Mouse (Mus musculus) fibroblast of lung, adult 2 months (primary cell): ENCODE data around the gene Brd1.

Source experiments
- DNase-seq: peaks from one replicate; pipeline ENCODE4 v3.0.0-alpha.2; 2011; ENCODE audit warnings: low read depth

Brd1 gene

DNA sequence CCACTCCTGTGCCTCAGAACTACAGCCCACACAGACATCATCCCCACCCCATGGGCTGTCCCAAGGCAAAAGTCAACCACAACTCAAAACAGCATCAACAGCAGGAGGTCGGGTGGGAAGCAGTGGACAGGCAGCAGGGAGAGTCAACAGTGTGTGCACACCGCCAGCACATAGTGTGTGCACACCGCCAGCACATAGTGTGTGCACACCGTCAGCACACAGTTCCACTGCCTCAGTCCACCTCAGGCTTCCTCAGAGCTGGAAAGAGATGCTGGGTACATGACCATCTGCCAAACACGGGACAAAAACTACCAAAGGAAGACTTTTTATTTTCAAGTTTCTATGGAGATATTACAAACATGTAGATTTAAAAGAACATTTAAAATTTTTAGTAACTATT, 47.3 kb downstream of the Brd1 start:
- no peak for DNase-seq

DNA sequence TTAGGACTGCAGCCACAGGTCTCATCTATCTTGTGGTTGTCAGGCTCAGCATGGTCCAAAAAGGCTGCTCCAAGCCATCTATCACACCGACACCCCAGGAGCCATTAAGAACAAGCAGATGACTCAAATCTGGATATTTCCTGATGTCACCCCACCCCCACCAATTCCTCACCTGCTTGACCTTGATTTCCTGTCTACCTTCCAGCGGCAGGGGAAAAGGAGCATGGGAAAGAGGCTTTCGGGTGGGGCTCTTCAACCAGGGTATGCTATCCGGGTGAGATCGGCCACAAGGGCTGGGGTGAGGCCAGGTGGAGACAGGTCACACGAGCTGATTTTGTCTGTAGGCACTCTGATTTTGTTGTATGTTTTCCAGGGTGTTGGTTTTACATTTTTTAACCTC, 50.0 kb downstream of the Brd1 start:
- DNase-seq = no peak

DNA sequence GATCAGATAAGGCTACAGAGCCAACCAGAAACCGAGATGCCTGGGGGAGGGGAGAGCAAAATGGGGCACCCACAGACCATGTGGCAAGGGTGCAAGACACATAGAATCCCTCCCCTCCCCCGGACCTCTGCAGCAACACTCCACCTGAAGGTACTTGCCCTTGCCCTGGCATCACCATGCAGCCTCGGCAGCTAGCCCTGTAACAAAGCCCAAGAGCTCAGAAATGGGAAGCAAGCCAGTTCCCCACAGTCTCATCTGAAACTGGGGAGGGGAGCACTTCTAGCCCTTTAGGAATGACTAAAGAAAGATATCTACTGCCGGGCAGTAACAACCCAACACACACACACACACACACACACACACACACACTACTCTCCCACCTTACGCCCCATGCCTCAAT, 53.1 kb downstream of the Brd1 start:
- DNase-seq = no peak

GRCm38 (mm10) chr15:88677568-88677967, 56.5 kb downstream of the Brd1 start:
- DNase-seq = no peak

DNA sequence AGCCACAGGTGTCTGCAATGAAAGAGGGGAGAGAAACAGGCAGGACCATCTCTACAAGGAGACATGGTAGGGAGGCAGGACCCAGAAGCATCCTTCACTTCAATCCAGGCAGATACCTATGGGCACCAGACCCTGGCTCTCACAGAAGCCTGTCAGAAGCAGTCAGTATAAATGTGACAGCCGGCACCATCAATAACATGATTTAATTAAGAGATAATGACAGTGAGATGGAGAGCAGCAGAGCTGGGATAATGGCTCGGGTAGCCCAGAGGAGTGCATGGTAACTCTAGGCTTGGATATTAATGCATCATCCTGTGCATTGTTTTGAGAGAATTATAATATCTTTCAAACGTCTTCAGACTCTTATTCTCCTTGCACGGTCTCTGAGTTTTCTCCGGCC, 58.0 kb downstream of the Brd1 start:
- DNase-seq = no peak

GRCm38 (mm10) chr15:88668693-88669092, 65.3 kb downstream of the Brd1 start:
- no peak for DNase-seq

- no peak for DNase-seq
Observed at GRCm38 (mm10) chr15:88667653-88668052, 66.4 kb downstream of the Brd1 start.

DNA sequence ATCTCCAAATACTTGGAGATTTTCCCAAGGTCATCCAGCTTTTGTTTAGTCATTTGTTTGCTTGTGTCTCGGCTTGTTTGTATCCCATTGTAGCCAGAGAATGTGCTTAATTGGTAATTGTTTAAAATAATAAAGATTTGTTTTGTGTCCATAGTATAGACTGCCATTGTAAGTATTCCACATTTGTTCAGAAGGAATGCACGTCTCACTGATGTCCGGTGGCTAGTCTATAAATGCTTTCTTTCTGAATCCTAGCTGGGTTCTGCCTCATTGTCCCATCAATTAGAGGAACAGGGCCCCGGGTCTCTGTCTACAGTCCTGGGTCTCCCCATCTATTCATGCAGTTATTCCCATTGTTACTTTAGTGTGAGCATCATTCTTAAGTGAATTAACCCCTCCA, 68.2 kb downstream of the Brd1 start:
- no peak for DNase-seq

DNA sequence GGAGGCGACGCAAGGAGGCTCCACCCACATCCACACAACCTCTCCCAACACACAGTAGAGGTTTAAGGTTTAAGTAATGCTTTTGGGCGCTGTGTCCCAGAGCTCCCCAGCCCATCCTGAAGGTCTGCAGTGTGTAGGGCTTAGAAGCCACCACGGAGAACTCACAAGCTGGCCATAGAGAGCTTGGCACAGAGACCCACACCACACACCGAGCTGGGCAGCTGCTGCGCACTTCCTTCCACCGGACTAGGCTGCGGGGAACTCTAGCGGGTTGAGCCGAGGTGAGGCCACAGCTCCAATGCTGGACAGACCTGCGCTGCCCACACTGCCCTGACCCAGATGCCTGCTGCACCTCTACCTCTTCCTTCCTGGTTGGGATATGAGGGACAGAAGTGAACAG, 71.0 kb downstream of the Brd1 start:
- DNase-seq = no peak

DNA sequence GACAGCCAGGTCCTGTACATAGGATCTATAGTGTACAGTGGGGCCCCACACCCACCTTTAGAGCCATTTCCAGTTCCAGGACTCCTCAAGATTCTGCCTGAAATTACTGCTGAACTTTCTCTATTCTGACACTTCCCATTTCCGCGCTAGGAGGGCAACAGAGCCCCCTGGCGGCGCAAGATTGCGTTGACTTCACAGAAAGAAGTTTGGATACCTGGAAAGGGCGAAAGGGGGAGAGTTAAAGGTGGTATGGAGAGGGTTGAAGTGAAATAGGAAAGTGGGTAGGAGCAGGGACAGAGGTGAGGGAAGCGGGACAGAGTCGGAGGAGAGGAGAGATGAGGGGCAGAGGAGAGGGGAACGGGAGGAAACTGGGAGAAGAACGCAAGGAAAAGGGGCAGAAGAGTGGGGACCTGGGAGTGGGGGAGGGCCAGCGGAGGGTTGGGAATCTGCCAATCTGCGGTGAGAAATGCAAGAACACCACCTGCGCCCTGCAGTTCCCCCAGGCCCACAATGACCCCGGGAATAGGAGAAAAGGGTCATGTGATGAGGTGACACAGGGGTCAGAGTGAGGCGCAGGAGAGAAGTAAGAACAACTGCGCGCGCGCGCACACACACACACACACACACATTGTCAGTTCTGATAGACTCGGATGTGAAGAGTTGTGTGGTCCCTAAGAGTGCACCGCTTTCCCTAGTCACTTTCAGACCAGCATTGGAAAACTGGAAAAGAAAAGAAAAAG, 71.8 kb downstream of the Brd1 start:
- no peak for DNase-seq

GRCm38 (mm10) chr15:88661654-88662053, 72.4 kb downstream of the Brd1 start:
- DNase-seq = no peak

DNA sequence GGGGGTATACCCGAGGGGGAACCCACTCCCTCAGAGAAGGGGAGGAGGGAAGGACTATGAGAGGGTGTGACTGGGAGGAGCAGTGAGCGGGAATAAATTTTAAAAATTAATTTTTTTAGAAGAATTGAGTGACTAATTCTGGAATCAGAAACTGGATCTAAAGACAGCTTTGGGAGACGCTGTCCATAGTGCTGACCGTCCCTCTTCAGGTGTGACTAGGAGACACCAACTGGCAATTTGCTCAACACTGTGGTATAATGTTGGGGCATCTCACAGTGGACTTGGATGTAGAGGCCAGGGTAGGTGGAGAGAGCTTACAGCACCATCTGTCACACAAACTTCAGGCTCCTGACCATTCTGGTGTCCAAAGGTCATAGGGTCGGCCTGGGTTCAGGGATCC, 82.0 kb downstream of the Brd1 start:
- no peak for DNase-seq

GRCm38 (mm10) chr15:88651019-88651418, 83.0 kb downstream of the Brd1 start:
- no peak for DNase-seq
